In genomic region chr10:75935680-75936541, GRCm38 (mm10) we compare ENCODE assay signal across 8 mouse cellular contexts. TPM values are rescaled to one million over a fixed set of nuclear protein-coding genes. Genes with fewer than 3 reads are reported as not detected.
DNase-seq lines count a peak whose midpoint lies in the region; ATAC-seq and TF ChIP-seq lines count a peak whose summit lies in the region.

TSS of gene Mmp11 (minus strand) at chr10:75936496.

- peak; percentile 71 to 74 for DNase-seq in adrenal gland, adult 18-20 months (ENCODE audit: low spot score in 2 of 2)
- peak; percentile 57 to 69 for DNase-seq in gastrocnemius, adult 8-10 months (ENCODE audit: low spot score in 2 of 2)
- DNase-seq in induced T-regulatory cell, adult 2 months (ENCODE audit: low read depth) = peak; percentile 93
- peak; percentile 73 to 77 for DNase-seq in left cerebral cortex, adult 2 months (ENCODE audit: extremely low spot score in 1 of 2, low spot score in 2 of 2)
- DNase-seq in right cerebral cortex, postnatal 10 days (ENCODE audit: low spot score in 2 of 2) = peak; percentile 71 to 78
- DNase-seq in urinary bladder, postnatal 25 days (ENCODE audit: low spot score) = peak; percentile 49

- peak; percentile 86 for ATAC-seq in megakaryocyte, adult 5-6 weeks (ENCODE audit: poor library complexity, severe bottlenecking)

- peak; percentile 98 for TF ChIP-seq POLR2A in cortical plate, adult 2 months (IDR thresholded peaks at IDR 0.05; ENCODE audit: extremely low read depth, insufficient read depth, low read length)

- peaks cover 4% of the 10 kb centered on the region for H3K4me1 ChIP-seq in cortical plate, adult 2 months (ENCODE audit: control insufficient read depth, insufficient read depth, low read length)

- no peak for TF ChIP-seq CTCF in cortical plate, adult 2 months (IDR thresholded peaks at IDR 0.05; ENCODE audit: extremely low read depth, insufficient read depth, low read length)
- TF ChIP-seq CTCF in left cerebral cortex, adult 2 months (IDR thresholded peaks at IDR 0.05) = no peak

- H3K4me3 ChIP-seq in cortical plate, adult 2 months (ENCODE audit: insufficient read depth, low read length) = peak within 1 kb of the TSS; percentile 77
- H3K4me3 ChIP-seq in left cerebral cortex, adult 2 months = peak within 1 kb of the TSS; percentile 69

- intact Hi-C loops in left cerebral cortex, adult 2 months (cut with DNase I) = loop anchor here (5.0 kb wide), 1 partner anchor 39 kb away; no protein-coding TSS in a partner anchor

- peak within 1 kb of the TSS; percentile 98 for H3K27ac ChIP-seq in cortical plate, adult 2 months (ENCODE audit: insufficient read depth, low read length)
- peak within 1 kb of the TSS; percentile 95 for H3K27ac ChIP-seq in left cerebral cortex, adult 2 months

RNA-seq across cellular contexts. Expression of gene Mmp11, which starts in this region (rescaled TPM):
- total RNA-seq in adrenal gland, adult 18-20 months (2021) = 1 to 10 TPM; 5.4 to 5.7 TPM
- 2.3 and 2.6 TPM in 2 replicates for polyA plus RNA-seq in cortical plate, adult 2 months (2012; rRNA removed)
- 1 to 10 TPM in 3 of 4 experiments, under 1 TPM in 1; 0.77 to 2.3 (median 1.4) TPM for total RNA-seq in gastrocnemius, adult 8-10 months (2022)
- 1 to 10 TPM; 1.3 TPM for total RNA-seq in left cerebral cortex, adult 2 months (2021)
- total RNA-seq in megakaryocyte, adult 5-6 weeks (2015) = not detected in 2 replicates
- total RNA-seq in megakaryocyte, adult 5-6 weeks (2017) = not detected in 2 replicates

Comparison
In these comparisons a context has a peak if more than half of its experiments do, and no peak if none do; other contexts are left out.
1. Peak in every context shown above with its lines: DNase-seq, ATAC-seq, H3K4me3 ChIP-seq and H3K27ac ChIP-seq.
2. Peak in ATAC-seq in megakaryocyte, adult 5-6 weeks; RNA of the gene not detected or under 1 TPM.